Mouse (Mus musculus) layer of hippocampus, postnatal 10 days (tissue): ENCODE results near the gene Pafah1b2. TPM values are rescaled to one million over a fixed set of nuclear protein-coding genes. Genes with fewer than 3 reads are reported as not detected.

Experiments
- DNase-seq, 2 experiments: peaks; one replicate each; pipeline ENCODE4 v3.0.0; 2021; ENCODE audit warnings: low spot score in 2 of 2
- total RNA-seq, 2 experiments: library from RNA; stranded (reverse); gene quantifications; 2 replicates each; pipeline ENCODE4 v1.2.3; 2021

The Pafah1b2 gene
- total RNA-seq, 2 experiments from 2014 or later = 245 to 256 TPM

DNA sequence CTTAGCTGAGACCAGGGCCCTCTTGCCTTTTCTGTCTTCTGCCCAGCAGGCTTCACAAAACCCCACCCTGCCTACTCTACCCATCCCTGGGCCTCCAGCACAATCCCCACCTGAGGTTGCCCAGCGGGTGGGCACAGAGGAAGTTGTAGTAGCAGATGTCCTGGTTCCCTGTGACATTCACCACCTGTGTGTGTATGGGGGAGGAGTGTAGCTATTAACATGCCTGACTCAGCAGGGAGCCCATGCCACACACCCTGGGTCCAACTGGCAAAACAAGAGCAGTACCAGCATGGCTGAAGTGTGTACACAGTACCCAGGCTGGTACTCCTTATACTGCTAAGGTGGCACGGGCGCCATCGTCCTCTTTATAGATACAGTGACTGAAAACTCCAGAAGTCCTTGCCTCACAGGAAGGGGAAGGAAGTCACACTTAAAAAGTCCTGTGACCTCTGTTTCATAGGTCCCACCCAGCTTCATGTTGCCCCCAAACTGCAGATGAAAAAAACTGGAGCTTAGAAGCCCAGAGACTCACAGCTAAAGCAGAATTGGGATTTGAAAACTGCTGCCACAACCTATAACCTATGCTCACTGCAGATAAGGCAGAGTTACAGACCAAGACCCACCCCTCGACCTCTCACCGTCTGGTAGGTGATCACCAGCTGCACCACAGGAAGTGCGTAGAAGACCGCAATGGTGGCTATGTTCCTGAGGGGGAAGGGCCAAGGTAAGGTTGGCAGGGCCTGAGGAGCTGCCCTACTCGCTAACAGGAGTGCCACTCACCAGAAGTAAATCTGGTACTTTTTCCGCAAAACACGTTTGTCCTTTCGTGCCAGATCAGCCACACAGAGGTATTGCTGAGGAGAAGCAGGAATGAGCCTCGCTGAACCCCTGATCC lies 67.7 kb downstream of the Pafah1b2 start:
- DNase-seq = no peak

DNA sequence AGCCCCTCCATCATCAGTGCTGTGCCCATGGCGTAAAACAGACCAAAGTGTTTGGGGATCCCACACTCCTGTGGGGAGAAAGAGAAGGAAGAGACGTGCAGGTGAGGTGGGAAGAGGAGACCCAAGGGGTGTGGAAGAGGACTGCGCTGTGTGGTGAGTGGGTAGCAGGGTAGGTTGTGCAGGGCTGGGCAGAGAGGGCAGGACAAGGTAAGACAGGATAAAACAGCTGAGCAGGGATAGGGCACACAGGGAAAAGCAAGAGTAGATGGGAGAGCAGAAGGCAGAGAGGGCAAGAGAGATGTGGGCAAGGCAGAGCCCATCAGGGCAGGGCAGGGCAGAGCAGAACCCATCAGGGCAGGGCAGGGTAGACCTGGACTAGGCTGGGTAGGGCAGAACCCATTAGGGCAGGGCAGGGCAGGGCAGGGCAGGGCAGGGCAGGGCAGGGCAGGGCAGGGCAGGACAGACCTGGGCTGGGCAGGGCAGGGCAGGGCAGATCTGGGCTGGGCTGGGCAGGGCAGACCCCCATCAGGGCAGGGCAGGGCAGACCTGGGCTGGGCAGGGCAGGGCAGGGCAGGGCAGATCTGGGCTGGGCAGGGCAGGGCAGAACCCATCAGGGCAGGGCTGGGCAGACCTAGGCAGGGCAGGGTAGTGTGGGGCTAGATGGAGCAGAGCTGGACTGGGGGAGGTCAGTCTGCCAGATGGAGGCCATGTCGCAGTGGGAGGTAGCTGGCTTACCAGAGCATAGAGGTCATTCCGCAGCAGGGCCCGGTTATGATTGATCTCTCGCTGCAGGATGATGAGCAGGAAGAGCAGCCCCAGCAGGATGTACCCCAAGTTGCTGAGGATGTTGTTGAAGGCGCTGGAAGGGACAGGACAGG lies 68.6 kb downstream of the Pafah1b2 start:
- no peak for DNase-seq

- DNase-seq = no peak
Observed at GRCm38 (mm10) chr9:45942916-45943315, 69.6 kb downstream of the Pafah1b2 start.

- no peak for DNase-seq
Observed at GRCm38 (mm10) chr9:45942464-45942863, 70.0 kb downstream of the Pafah1b2 start.

DNA sequence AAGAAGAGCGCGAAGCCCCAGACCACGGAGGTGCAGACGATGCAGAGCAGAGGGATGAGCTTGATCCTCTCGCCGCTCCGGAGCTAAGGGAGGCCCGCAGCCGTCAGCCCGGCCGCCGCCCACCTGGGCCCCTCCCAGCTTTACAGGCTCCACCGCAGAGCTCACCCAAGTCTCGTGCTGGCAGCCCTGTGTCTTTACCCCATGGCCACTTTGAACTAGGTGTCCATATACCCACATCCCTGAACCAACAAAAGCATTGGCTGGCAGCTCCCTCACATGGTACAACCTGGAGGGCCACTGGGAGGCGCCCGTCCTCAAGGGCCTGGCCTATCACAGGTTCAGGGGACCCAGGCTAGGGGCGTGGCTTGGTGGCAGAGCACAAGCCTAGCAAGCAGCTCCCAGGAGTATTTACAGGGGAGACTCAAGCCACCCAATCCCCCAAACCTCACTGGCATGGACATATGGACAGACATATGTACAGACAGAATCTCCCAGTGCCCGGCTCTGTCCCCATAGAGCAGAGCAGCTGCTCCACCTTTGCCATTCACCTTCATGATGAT lies 71.1 kb downstream of the Pafah1b2 start:
- no peak for DNase-seq

- DNase-seq = no peak
Observed at GRCm38 (mm10) chr9:45939794-45940193, 72.7 kb downstream of the Pafah1b2 start.

DNA sequence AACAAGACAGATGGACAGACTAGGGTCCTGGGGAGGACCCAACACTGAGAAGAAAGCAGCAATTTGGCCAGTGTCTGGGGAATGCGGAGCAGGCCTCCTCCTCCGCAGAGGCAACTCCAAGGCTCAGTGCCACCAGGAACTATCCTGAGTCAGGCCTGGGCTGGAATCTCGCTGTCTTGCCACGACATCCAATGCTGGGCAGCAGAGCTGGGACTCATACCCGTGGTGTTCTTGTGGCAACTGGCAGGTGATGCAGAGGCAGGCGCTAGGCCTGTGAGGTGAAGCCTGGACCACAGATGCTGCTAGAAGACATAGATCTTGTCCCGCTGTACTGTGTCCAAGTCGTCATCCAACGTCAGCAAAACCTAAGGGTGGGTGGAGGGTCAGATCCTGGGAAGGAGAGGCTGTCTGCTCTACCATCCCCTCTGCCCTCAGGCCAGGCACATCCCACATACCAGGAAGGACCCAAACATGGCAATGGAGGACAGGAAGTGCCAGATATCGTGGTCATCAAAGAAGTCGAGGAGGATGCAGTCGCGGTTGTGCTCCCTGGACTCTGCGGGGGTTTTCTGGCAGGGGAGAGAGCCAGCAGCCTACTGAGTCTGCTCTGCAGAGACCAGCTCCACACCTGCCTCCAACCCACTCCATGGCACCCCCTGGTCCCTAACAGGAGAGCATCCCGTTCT lies 73.4 kb downstream of the Pafah1b2 start:
- DNase-seq = no peak

GRCm38 (mm10) chr9:45938088-45938487 lies 74.4 kb downstream of the Pafah1b2 start:
- DNase-seq = no peak

GRCm38 (mm10) chr9:45936883-45937282 lies 75.6 kb downstream of the Pafah1b2 start:
- DNase-seq = peak; percentile 67 to 70

GRCm38 (mm10) chr9:45935628-45936210 lies 76.8 kb downstream of the Pafah1b2 start, which contains the start of gene Tagln:
Gene Tagln, minus strand, starts transcription at chr9:45936058.
- no peak for DNase-seq

DNA sequence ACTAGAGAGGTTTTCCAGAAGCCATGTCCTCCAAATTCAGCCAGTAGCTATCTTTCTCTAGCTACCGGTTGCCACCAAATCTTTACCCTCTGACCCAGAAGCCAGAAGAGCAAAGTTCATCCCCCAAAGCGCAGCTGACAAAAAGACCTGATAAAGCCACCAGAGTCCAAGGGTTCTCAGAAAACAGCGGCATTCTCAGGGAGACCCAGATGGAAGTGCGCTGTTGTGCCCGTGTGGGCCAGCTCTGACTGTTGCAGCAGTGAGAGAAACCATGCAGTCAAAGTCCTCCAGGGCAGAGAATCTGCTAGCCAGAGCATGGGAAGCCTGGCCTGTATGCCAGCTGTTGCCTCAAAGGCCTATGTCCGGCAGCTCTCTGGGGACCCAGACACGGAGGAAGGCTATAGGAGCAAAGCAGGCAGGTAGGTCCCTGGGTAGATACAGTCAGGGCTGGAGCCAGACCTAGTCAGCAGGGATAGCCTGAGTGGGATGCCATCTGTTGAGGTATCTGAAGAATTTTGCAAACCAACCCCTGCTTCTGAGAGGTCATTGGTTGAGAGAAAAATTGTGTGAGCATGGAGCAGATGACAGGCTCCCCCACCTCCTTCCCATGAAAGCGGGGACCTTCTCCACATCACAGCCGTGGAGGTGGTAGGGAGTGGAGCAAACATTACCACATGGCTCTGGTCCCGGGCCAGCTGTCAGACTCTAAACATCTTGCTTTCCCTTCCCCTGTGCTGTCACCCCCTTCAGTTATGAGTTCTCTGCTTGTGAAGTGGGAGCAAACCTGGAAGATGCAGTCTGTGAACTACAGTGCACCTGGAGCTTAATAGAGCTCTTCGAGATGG lies 79.7 kb downstream of the Pafah1b2 start:
- peak in 1 of 2 experiments; percentile 48 for DNase-seq

DNA sequence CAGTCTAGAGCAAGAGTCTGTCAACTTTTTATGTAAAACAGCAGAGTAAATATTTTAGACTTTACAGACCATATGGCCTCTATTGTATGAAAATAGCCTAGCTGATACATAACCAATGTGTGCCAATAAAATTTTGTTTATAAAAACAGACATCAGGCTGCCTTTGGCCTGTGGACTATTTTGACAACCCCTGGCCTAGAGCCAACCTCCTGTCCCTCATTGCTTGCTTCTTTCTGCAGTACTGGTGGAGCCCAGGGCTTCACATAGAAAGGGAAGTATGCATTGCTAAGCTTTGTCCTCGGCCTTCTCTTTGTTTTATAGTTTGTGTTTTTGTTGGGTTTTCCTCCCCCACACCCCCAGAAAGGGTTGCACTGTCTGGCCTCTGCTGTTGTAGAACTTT lies 80.5 kb downstream of the Pafah1b2 start:
- no peak for DNase-seq

GRCm38 (mm10) chr9:45929285-45929684 lies 83.2 kb downstream of the Pafah1b2 start:
- no peak for DNase-seq

DNA sequence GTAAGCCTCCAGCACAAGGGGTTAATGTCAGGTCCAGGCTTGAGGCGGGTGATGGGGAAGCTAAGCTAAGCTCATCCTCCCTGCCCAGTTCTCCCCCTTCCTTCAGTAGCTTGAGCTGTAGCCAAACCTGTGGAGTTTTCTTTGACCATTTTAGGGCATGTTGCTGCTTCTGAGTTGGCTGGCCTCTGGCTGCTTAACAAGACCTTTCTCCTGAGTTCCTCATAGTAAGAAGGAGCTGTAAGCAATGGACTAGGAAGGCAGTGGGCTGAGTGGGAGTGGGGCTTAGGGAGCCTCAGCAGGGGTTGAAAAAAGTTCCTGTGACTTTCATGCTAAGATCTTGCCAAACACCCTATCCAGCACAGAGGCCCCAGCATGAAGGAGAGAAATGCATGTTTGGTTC lies 92.6 kb downstream of the Pafah1b2 start:
- DNase-seq = no peak

- DNase-seq = peak; percentile 73 to 79
Observed at GRCm38 (mm10) chr9:45917041-45917934, 95.2 kb downstream of the Pafah1b2 start.

- DNase-seq = no peak
Observed at GRCm38 (mm10) chr9:45915659-45916058, 96.8 kb downstream of the Pafah1b2 start.
